Mouse (Mus musculus): ENCODE results near the gene Atg7.

The Atg7 gene

DNA sequence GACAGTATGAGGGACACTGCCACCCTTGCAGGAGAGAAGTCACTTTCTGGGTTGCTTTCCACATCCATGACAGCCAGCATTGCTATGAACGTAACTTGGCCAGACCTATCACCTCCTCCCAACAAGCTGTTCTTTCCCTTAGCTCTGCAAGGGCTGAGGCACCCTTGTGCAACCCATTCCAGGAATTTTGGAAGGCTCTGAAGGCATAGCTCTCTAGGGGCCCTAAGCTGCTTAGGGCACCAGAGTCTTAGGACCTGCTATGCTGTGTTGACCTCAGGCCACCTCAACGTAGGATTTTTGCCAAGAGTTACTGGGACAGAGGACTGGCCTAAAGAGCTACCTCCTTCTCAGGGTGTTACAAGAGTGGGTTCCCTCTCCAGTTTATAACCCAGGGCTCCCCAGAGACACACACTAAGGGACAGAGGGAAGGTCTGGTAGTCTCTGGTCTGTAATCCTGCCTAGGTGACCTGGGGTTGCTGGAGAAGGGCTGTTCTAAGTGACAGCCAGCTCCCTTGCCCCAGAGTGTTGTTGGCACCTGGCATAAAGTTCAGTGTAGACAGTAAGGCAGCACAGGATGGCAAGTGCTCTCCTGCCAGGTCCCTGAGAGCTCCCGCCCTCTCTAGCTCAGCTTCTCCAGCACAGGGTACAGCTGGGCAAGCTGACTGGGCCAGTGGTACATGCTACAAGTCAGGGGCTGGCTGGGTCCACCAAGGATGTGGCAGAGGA is 215.3 kb downstream of the Atg7 start:
- DNase-seq, result peak in 1 of 2 experiments; percentile 40

DNA sequence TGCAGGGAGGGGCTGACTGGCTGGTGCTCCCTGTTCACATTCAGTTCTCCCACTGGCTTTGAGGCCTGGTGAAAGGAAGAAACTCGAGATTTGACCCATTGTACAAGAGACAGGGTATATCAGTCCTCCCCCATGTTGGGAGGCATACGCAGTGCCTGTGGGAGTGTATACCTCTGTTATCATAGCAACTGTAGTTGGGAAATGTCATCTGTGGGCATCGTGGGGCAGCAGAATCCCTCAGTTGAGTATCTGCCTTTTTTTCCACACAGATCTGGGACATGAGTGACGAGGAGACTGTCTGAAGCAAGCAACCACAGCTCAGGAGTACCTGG is 215.8 kb downstream of the Atg7 start:
- no peak for DNase-seq

DNA sequence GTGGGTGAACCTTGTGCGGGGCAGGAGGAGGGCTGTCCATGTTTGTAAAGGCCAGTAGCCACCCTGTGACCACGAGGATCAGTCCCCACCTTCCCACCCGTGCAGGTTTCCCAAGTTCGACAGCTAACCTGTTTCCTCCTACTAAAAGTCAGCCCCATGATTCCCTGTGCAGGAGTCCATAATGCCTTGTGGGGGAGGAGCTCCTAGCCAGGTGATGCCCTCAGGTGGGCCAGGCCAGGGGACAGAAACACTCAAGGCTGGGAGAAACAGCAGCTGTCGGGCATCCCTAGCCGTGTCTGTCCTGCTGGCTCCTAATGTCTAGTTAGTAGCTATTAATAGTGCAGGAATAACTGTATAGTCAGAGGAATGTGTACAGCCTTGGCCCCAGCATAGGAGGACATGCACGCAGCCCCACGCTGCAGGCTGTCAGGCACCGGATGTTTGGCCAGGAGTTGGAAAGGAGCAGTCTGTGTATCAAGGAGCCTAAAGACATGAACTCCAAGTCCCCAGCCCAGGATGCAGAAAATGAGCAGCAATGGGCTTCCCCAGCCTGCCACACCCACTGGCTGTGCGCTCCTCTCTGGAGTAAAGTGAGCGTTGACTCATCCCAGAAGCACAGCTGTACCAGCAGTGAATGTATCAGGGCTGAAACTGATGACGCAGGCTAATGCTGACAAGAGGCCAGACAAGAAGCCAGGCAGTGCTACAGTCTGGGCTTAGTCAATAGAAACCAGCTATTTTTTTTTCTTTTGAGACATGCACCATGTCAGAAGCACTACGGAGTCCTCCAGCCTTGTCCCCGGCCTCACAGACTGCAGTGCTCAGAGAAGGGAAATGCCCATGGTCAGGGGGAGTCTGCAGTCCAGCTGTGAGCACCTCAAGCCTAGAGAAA is 218.0 kb downstream of the Atg7 start:
- peak in 1 of 2 experiments; percentile 62 for DNase-seq

DNA sequence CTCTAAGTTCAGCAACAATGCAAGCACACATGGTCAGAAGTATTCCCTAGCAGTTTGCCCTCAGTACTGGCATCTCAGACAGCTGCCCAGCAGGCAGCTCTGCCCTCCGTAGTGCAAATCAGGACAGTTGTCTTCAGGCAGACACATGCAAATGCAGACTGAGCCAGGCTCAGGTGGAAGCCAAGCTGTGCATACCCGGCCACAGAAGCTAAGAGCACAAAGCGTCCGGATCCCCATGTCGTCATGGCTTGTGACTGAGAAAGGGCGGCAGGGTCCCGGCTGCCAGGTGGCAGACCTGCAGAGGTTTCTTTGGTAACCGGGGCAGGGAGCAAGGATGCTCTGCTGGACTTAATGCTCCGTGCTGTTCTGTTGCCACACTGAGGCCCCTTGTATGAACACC is 218.7 kb downstream of the Atg7 start:
- DNase-seq, result no peak

DNA sequence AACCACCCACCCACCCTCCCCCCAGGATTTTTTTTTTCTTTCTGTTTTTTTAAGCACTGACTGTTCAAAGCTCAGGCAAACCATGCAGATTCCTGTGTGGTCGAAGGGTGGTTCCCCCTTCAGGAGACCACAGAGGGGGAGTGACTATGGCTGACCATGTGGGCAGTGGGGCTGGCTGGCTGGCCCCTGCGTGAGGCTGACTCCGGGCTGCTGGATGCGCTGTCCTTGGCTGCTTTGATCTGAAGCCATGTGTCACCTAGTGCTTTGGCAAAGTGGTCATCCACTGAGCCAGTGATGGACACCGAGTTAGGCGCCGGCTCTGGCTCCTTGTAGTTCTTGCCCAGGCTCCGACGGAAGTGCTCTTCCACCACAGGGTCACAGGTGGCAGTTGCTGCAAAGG is 219.1 kb downstream of the Atg7 start:
- DNase-seq, result no peak

DNA sequence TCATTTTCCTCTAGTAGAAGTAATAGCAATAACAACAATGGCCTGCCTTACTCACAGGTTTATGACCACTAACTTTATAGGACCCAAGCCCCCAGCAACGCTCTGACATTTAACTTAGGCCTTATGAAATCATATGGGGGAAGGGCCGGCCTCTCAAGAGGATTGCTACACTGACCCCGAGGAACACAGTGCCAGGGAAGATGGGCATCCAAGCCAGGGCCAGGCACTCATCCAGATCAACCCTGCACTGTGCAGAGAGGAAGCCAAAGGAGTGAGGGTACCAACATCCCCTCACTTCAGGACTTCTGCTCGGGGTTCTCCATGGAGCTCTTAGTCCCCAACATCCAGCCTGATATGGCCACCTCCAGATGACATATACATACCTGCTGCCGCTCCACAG is 220.6 kb downstream of the Atg7 start:
- no peak for DNase-seq

DNA sequence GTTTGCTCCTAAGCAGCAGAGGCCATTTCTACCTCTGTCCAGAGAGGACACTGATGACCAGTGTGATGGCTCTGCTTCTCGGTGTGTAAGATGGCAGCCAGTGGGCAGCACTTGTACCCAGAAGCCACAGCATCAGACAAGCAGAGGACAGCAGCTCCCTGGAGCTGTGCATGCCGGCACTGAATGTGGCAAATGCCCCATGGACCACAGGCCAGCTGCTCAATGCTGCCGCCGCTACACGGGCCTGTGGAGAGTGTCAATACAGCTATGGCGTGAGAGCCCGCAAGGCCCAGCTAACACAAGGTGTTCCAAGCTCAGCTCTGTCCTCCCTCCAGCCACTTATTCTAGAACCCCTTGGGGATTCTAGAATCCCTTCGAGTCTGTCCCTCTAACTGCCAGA is 221.5 kb downstream of the Atg7 start:
- DNase-seq, result no peak

DNA sequence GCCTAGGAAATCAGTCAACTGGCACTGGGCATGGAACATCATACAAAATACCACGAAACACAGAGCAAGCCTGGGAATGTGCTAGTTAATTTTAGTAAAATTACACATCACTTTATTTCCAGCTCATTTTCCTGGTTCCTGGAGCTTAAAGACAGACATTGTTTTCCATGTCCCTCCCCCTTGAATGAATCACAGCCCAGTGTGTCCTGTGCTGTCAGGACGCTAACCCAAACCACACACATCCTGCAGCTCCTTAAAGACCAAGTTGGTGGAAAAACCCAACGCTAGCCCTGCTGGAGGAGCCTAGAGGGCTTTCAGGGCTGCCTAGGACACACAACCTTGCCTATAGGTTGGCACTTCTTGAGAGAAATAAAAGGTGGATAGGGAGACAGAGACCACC is 223.2 kb downstream of the Atg7 start:
- no peak for DNase-seq

DNA sequence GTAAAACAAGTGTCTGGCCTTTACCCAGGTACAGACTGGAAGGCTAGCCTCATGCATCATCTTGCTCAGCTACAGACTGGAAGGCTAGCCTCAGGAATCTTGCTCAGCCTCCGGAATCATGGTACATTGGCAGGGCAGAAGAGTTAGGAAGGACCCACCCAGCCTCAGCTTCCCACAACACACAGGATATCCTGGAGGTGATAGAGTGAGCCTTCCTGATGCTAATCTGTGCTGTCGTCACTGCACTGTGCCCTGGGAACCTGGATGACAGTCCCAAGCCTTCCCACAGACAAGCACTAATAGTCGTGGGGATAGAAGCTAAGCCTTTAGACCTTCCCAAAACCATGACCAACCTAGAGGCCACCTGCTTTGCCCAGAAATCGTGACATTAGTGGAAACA is 223.7 kb downstream of the Atg7 start:
- DNase-seq, result peak in 1 of 2 experiments; percentile 54

DNA sequence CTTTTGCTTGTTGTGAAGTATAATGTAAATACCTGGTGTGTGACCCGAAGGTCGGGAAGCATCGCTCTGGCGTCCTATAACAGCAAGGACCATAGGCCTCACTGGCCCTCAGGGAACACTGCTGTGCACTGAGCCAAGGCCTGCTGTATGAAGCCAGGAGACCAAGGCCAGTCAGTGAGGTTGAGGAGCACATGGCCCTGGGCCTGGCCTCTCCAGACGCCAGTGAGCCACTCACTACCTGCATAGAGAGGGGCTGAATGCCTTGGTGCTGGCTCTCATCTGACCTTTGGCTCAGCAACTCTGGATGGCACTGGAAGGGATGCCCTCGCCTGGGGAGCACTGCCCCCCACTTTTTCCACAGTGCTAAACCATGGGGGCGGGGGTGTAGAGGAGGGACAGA is 225.8 kb downstream of the Atg7 start:
- no peak for DNase-seq

DNA sequence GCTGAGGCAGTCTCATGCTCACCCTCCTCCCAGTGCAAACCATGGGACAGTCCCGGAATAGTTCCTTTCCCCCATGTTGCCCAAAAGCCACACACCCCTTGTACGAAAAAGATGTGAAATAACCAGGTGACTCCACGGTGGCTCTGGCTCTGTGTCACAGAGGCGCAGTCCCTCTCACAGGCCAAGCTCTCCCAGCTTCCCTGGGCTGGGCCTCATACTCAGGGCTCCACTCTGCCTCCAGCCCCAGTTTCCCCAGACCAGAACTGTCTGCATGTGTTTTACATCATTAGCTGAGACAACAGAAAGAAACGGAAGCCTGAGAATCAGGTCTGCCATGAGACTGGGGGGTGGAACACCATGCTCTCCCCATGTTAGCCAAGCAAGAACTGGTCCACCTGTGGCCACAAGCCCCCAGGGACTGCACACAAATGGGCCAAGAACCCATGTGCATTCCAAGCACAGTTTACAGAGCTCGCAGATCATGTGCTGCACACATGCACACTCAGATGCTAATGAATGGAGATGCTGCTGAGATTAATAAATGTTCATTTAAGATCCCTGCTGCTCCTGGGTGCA is 226.7 kb downstream of the Atg7 start:
- DNase-seq, result no peak

DNA sequence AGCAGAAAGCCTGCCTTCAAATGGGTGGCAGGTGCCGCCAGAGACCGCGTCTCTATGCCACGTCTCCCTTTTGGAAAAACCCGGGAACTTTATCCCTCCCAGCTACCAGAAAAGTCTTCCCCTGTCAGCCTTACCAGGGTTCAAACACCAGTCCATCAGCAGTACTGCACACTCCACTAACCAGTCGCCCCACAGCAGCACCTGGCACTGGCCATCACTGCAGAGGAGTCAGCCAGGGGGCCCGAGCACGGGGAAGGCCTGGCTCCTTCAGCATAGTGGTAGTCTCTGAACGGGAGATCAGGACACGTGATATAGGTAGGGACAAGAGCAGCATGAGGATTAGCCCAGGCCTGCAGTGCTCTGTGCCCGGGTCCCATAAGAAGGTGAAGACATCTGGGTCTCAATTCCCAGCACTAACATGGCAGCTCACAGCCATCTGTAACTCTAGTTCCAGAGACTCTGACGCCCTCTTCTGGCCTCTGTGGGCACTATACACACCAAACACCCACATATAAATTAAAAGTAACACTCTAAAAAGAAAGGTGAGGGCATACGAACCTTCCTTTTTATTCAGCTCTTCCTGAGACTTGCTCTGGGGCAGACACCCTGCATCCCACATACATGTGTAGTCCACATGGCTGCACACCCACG is 228.2 kb downstream of the Atg7 start:
- no peak for DNase-seq

DNA sequence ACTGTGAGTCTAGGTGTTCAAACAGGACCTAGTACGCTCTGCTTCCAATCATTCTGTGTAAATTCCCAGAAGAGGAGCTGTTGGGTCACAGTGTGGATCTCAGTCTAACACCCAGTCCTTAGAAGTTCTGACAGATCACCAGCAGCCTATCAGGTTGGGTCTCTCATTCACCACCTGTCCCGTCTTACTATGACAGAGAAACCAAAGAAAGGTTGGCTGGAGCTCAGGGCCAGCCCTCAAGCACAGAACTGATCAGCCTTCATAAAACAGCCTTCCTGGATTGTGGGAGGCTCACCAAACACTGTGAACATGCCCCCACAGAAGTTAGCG is 230.9 kb downstream of the Atg7 start:
- DNase-seq, result no peak

DNA sequence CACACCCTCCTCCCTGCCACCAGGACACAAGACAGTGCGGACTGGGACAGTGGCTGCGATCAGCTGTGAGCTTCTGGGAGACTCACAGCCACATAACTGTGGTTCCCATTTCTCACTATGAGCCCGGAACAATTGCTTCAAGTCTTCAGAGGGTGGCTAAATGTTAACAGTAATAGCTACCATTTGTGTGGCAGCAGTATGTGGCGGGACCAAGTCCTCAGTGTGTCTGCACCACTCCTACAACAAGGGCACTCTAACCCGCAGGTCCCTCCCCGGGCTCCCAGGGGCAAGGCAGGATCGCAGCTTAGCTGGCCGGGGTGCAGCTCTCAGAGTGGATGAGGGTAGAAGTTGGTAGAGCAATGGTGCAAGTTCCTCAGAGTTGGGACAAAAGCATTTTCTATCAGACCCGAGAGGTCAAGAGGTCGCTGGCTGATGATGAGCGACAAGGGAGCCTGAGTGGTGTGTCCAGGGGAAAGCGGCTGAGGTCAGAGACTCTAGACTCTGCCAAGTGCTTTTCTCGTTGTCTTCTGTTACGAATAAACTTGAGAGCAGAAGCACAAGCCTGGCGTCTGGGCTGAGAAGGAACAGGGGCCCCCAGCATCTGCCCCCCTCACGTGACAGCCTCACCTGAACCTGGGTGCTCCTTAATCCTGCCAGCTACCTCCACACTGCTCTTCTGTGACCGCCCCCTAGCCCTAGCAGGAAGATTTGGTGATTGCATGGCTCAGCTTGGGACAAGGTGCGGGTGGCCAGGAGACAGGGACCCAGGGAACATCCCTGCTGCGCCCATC is 231.4 kb downstream of the Atg7 start:
- DNase-seq, result peak; percentile 67 to 71

DNA sequence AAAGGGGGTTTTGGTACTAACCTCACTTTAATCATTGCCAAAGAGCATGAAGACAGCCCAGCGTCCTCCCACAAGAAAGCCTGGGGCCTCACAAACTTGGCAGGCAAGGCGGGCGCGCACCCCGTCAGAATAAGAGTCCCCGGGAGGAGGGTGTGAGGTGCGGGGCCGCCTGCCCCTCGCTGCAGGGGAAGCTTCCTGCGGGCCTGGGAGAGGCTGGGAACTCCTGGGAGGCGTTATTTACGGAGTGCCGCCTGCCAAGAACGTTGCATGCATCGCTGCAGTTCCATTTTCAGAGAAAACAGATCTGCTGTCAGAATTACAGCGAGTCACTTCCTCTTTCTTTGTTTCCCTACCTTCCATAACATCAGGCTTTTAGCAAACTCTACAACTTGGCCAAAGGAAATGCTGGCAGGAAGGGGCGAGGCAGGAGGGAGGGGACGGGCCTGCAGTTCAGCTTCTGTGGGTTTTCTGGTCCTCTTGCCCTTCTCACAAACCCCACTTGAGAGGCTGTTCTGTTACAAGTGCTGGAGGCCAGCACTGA is 232.2 kb downstream of the Atg7 start:
- peak; percentile 96 to 98 for DNase-seq

DNA sequence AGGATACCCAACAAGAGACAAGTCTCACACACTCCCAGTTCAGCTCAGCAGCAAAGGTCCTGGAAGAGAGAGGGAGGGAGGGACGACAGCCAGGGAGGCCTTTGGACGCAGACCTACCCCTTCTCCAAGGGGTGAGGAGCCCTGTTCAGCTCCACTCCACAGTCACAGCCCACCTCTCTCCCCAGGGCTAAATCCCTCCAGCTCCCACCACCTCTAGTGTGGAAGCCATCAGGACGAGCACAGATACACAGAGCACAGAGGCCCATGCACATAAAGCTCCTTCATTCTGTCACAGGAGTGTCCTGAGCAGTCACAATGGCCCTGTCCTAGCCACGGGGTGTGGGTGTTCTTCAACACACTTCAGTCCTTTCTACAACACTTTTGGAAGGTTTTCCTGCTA is 233.1 kb downstream of the Atg7 start:
- DNase-seq, result no peak

DNA sequence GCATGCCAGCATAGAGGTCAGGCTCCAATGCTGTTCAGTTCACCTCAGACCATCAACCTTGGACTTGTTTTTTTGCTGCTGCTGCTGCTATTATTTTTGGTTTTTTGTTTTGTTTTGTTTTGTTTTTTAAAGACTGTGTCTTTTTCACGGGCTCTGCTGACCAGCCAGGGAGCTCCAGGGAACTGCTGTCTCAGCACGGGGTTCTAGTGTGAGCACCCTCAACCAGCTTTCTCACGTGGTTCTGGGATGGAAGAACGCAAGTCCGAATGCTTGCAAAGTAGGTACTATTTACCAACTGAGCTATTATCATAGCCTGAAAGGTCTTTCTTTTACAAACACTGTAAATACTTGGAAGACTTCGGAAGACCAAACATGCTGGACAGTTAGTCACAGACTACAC is 233.6 kb downstream of the Atg7 start:
- DNase-seq, result no peak

DNA sequence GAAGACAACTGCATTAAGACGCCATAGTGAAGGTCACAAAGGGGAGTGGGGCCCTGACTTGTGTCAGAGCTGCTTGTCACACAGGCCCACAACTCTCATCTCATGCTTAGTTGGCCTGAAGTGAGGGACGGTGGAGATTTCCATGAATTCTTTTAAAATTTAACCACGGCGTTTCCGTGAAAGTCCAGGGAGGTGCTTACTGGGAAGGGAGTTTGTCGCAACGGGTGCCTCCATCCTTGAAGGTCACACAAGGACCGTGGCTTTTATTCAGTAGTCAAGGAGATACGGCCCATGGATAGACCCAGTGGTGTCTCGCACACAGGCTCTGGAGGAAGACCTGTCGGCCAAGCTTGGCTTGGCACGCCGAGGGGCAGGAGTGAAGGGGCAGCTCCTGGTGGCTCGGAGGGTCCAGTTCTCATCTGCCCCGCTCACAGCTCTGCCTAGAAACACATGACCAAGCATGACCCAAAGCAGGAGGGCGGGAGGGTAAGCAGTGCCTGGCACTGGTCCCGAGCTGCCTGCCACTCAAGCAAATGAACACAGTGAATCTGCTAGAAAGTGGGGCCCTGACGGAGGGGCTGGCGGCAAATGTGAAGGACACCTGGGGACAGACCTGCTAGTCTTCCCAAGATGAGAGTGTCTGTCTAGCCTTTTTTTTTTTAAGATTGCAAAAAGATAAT is 236.1 kb downstream of the Atg7 start:
- no peak for DNase-seq

DNA sequence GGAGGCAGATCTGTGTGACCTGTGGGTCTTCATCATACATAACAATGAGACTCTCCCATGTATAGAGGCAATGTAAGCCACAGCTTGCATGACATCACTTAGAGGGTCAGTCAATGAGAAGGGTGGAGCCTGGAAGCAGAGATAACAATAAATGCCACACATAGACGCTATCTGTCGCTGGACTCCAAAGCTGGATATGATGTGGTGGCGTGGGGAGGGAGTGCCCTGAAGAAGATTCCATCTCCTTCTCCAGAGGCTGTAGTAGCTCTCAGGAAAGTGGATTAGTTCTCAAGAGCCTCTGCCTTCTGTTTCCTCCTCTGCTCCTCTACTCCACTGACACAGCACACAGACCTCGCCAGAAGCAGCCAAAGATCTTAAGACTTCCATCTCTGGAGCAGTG is 237.9 kb downstream of the Atg7 start:
- no peak for DNase-seq

DNA sequence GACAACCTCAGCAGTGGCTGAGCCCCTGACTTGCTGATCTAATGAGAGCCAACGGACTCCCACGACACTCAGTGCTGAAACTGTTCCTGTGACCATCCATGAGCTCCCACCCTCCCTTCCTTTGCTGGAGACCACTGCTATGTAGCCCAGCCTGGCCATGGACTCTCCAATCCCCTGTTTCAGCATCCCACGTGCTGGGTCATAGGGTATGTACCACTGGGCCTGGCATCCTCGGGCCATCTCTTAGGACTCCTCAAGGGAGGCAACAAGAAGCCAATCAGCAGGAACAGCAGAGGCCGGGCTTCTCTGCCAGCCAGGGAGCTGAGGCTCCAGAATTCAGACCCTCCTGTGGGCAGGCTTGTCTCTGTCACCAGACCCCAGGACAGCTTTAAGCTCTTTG is 239.3 kb downstream of the Atg7 start:
- no peak for DNase-seq

DNA sequence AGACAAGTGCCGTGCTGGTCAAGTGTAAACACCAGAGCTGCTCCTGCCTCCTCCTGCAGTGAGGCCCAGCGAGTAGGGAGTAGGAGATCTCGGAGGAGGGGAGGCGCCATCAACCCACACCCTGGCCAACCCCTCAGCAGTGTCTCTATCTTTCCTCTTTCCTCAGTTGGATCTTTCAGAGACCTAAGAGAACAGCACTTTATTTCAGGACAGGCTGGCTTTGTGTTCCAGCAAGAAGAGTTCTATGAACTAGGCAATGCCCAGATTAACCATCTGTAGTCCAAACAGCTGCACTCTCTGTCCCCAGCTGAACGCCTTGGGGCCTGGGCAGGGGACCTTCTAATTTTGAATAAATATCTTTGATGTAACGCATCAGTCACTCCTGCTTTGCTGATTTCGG is 239.8 kb downstream of the Atg7 start:
- DNase-seq, result no peak

DNA sequence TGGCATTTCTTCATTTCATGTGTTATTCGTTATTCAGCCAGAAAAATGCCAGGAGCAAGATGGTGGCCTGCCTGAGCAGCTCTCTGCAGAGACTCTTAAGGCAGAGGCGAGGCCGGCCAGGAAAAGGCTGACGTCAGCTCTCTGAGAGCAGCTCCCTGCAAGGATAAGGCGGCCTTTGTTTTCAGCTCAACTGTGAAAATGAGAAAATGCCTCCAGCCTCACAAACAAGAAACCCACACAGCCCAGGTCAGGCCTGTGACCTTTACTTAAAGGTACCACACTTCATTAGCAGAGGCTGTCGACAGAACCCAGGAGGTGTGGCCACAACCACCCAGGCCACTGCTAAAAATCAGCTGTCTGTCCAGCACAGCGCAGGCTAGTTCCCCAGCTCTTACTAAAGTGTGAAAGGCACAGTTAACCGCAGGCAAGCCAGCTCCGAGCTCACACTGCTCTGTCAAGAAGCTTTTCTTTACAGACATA is 240.4 kb downstream of the Atg7 start:
- DNase-seq, result peak; percentile 79 to 85
